Mouse (Mus musculus) embryonic facial prominence, embryonic 13.5 days (tissue): ENCODE data around the gene Cradd. TPM values are rescaled to one million over a fixed set of nuclear protein-coding genes. Genes with fewer than 3 reads are reported as not detected.

Source experiments
- ATAC-seq: fragments of 200-750 bp; cut with Nextera tagmentation; 2 replicates; pipeline ENCODE4 v1.8.0; 2017; ENCODE audit warnings: low read depth; ENCODE audit not compliant: insufficient number of reproducible peaks, insufficient read depth, low FRiP score, low TSS enrichment
- H3K27ac ChIP-seq: fragments of 300-500 bp; sonication (generic); 2 replicates; pipeline ENCODE4 v1.5.1; 2015; ENCODE audit warnings: moderate library complexity, mild to moderate bottlenecking, inconsistent platforms
- H3K27me3 ChIP-seq: fragments of 300-500 bp; sonication (generic); 2 replicates; pipeline ENCODE4 v1.6.1; 2015; ENCODE audit warnings: mild to moderate bottlenecking, inconsistent platforms
- H3K36me3 ChIP-seq: fragments of 300-500 bp; sonication (generic); 2 replicates; pipeline ENCODE4 v1.6.1; 2015; ENCODE audit warnings: mild to moderate bottlenecking, inconsistent platforms
- H3K4me1 ChIP-seq: fragments of 300-500 bp; sonication (generic); 2 replicates; pipeline ENCODE4 v1.6.1; 2015; ENCODE audit warnings: inconsistent platforms
- H3K4me2 ChIP-seq: fragments of 300-500 bp; sonication (generic); 2 replicates; pipeline ENCODE4 v1.6.1; 2015; ENCODE audit warnings: moderate library complexity, mild to moderate bottlenecking, inconsistent platforms
- H3K4me3 ChIP-seq: fragments of 300-500 bp; sonication (generic); 2 replicates; pipeline ENCODE4 v1.5.1; 2015; ENCODE audit warnings: mild to moderate bottlenecking, inconsistent platforms
- H3K9ac ChIP-seq: fragments of 300-500 bp; sonication (generic); 2 replicates; pipeline ENCODE4 v1.6.1; 2015; ENCODE audit warnings: mild to moderate bottlenecking, inconsistent platforms
- H3K9me3 ChIP-seq: fragments of 300-500 bp; sonication (generic); 2 replicates; pipeline ENCODE4 v1.6.1; 2016; ENCODE audit warnings: inconsistent platforms
- WGBS: fragments of 180-500 bp; shearing (Covaris S2); methylation state at CpG from one replicate; pipeline ENCODE4 v1.1.7; 2015; ENCODE audit warnings: mixed read lengths; 5-methylcytosine and 5-hydroxymethylcytosine counted together
- polyA plus RNA-seq: library from polyadenylated mRNA; unstranded; fragments of >200 nt; fragmentation: Nextera tagmentation; extraction: Ambion mirVana; gene quantifications from 2 replicates; pipeline ENCODE4 v1.2.1, GENCODE M21; 2015

The Cradd gene
- polyA plus RNA-seq, 1 experiment from 2014 or later, result 10.4 TPM

DNA sequence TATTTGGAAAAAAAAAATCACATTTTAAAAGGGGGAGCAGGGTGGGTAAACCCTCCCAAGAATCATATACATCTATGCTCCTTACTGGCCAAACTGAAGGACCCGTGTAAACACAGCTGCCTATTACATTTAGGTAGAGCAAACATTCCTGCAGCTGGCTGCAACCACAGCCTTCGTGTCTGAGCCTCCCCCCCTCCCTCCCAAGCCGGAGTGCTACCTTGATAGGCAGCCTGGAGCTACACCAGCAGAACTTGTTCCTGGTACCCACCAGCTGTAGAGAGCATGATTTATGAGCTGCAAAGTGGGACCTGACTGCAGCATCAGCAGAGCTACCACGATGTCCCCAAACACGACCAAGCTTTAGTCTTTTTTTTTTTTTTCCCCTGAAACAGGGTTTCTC is 9.9 kb downstream of the Cradd start:
- no peaks in the 10 kb centered on the region for H3K9me3 ChIP-seq
- H3K9ac ChIP-seq, result no peak overlapping the region
- peaks cover 15% of the 10 kb centered on the region for H3K4me1 ChIP-seq
- peak; percentile 57 for ATAC-seq
- no peak overlapping the region for H3K4me3 ChIP-seq
- no peaks in the 10 kb centered on the region for H3K36me3 ChIP-seq
- H3K4me2 ChIP-seq, result no peak overlapping the region
- WGBS, result 51% methylated on average over 5 of the region's 5 CpGs
- no peak overlapping the region for H3K27ac ChIP-seq
- no peaks in the 10 kb centered on the region for H3K27me3 ChIP-seq

DNA sequence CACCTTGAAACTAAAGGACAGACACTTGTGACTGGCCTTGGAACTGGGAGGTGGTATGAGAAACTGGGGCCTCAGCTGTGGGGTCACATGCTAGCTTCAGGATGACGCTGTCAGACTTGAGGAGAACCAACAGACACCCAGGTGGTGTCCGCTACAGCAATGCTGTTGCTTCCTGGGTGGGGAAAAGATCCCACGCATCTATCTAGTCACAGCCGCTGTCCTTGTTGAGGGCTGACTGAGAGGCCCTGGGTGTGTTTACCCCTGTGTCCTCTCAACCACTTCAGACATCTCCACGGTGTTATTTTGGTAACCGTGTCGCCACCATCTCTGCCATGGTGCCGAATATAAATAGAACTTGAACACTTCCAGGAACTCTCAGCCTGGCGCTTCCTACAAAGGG is 10.4 kb downstream of the Cradd start:
- Histone ChIP-seq H3K27ac (no peak overlapping the region), H3K4me3 (no peak overlapping the region), H3K36me3 (no peaks in the 10 kb centered on the region), H3K4me2 (no peak overlapping the region), H3K9me3 (no peaks in the 10 kb centered on the region), H3K27me3 (no peaks in the 10 kb centered on the region), H3K9ac (no peak overlapping the region), H3K4me1 (peaks cover 15% of the 10 kb centered on the region)
- ATAC-seq, result no peak
- 83% methylated on average over 9 of the region's 9 CpGs for WGBS

DNA sequence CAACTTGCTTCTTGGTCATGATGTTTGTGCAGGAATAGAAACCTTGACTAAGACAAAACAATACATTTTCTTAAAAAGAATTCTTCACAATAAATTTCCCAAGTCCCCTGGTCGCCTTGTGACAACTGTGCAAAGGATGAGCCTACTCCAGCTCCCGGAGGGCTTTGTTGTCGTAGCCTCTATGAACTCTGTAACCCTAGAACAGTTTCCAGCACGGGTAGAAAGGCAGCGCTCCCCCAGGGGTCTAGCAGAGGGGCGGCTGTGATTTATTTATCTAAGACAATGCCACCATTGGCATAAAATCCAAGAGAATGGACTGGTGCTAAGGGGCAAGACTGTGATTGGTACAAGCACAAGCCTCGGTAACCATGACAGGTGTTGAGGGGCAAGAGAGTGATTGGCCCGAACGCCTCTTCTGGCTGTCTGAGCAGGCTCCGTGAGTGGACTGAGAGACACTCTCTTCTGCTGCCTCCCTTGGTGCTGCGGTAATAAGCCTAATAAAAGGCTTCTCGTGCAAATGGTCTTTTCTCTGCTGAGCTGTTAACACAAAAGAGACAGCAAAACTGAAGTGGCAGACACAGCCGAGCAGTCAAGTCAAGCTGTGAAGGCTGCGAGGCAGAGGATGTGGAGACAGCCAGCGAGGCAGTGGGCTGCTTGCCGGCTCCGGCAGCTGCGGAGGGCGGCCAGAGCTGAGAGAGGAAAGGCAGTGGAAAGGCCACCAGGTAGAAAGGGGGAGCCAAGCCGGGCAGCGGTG is 13.1 kb downstream of the Cradd start:
- Histone ChIP-seq H3K4me1 (peaks cover 18% of the 10 kb centered on the region), H3K9ac (no peak overlapping the region), H3K4me2 (no peak overlapping the region), H3K9me3 (no peaks in the 10 kb centered on the region), H3K36me3 (no peaks in the 10 kb centered on the region), H3K27me3 (no peaks in the 10 kb centered on the region), H3K27ac (no peak overlapping the region), H3K4me3 (no peak overlapping the region)
- ATAC-seq, result no peak
- WGBS, result 26% methylated on average over 21 of the region's 21 CpGs

DNA sequence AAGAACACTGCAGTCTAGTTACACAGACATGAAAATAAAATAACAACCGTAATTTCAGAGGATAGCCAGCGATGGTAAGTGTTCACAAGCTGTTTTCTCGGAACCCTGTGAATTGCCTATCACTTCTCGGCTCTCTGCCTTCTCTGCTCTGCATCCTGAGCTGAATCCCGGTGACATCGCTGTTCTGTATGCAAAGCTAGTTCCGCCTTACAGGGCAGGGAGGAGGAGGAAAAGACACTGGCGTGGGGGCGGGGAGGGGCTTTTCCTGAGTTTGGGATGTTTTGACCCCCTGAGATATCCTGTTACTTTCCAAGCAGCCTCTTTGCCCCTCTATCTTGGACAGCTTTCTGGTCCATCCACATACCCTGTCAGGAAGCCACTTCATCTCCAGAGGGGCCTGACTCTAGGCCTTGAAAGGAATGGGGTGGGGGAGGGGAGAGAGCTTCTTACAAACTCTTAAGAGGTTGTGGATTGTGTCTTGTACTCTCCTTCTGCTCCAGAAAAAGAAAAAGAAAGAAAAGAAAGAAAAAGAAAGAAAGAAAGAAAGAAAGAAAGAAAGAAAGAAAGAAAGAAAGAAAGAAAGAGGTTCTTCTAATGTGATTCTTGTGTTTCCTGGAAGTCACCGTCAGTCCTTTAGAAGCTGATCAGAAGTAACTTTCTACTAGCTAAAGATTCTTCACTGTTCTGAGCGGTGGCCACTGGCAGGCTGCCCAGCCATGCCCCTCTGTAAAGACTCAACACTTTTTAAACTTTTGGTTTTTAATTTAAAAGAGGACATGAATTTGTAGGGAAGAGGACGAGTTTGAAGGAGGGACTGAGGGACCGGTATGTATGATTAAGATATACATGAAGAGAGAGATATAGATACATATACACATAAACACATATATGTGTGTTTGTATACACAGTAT is 14.3 kb downstream of the Cradd start:
- Histone ChIP-seq H3K4me3 (no peak overlapping the region), H3K27ac (no peak overlapping the region), H3K36me3 (no peaks in the 10 kb centered on the region), H3K4me1 (peaks cover 18% of the 10 kb centered on the region), H3K9ac (no peak overlapping the region), H3K4me2 (no peak overlapping the region), H3K27me3 (no peaks in the 10 kb centered on the region), H3K9me3 (no peaks in the 10 kb centered on the region)
- 46% methylated on average over 13 of the region's 13 CpGs for WGBS
- no peak for ATAC-seq

DNA sequence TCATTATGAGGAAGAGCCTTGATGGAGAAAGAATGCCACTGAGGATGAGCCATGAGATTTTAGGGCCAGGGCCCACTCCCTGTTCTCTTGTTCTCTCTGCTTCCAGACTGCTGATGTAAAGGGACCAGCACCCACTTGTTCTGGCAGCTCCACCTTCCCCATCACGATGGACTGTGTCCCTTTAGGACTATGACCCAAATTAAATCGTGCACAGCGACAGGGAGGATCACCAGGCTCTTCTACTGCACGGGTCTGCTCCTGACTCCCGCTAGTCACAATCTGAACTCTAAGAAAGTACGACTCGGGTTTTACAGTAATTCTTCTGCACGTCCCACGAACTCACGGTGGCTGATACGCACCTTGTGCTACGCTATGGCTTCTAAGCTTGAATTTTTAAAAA is 14.9 kb downstream of the Cradd start:
- H3K9me3 ChIP-seq, result no peaks in the 10 kb centered on the region
- H3K36me3 ChIP-seq, result no peaks in the 10 kb centered on the region
- no peak for ATAC-seq

DNA sequence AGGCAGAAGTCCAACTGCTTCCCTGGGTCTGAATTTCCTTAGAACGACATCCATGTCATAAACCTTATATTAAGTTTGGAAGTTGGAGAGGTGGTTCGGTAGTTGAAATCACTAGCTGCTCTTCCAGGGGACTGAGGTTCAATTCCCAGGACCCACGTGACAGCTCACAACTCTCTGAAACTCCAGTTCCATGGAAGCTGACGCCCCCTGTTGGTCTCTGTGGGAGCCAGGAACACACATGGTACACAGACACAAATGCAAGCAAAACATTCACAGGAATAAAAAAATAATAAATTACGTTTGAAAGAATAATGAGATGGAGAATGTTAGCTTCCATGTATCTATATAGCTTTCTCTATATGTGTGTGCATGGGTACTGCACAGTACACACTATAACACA is 16.0 kb downstream of the Cradd start:
- WGBS, result 89% methylated on average over 5 of the region's 5 CpGs
- H3K27ac ChIP-seq, result peak overlapping the region; percentile 72; the same call in 1 of the 2 replicates
- no peak for ATAC-seq

More for the DNA sequence above, 14.9 kb downstream of the Cradd start:
- H3K9ac ChIP-seq, result no peak overlapping the region
- no peak overlapping the region for H3K4me2 ChIP-seq
- peaks cover 24% of the 10 kb centered on the region for H3K4me1 ChIP-seq
- H3K27me3 ChIP-seq, result no peaks in the 10 kb centered on the region
- no peak overlapping the region for H3K27ac ChIP-seq
- no peak overlapping the region for H3K4me3 ChIP-seq
- WGBS, result 76% methylated on average over 12 of the region's 12 CpGs

DNA sequence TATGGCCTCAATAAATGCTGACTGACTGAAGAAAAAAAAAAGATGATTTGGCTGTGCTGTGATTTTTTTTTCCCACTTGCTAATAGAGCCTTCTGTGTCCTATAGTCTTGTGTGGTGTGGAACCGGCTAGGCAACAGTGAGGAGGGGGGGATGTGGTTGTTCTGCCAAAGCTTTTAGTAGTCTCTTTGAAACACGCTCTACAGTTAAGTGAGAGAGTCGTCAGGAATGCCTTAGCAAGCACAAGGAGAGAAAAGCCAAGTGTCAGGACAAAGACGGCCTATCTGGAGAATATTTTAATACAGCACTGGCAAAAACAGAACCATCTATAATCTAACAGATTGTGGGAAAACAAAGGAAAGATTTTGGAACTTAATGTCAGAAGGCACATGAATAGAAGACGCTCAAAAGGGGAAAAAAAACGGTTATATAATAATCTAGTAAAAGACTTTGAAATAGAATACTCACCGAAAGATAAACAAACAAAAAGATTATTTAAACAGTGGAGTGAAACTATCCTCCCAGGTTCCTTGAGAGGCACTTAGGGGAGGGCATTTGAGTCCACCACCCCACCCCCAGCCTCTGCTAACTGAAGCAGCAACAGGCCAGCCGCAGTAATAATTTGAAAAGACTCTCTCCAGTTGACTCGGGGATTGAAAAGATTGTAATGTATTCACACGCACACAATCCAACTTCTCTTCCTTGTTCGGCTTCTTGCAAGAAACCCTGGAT is 16.9 kb downstream of the Cradd start:
- 46% methylated on average over 11 of the region's 11 CpGs for WGBS

More for the DNA sequence above, 16.0 kb downstream of the Cradd start:
- Histone ChIP-seq H3K27me3 (no peaks in the 10 kb centered on the region), H3K4me1 (peaks cover 27% of the 10 kb centered on the region), H3K4me2 (no peak overlapping the region), H3K9me3 (no peaks in the 10 kb centered on the region), H3K4me3 (no peak overlapping the region), H3K36me3 (no peaks in the 10 kb centered on the region), H3K9ac (no peak overlapping the region)

DNA sequence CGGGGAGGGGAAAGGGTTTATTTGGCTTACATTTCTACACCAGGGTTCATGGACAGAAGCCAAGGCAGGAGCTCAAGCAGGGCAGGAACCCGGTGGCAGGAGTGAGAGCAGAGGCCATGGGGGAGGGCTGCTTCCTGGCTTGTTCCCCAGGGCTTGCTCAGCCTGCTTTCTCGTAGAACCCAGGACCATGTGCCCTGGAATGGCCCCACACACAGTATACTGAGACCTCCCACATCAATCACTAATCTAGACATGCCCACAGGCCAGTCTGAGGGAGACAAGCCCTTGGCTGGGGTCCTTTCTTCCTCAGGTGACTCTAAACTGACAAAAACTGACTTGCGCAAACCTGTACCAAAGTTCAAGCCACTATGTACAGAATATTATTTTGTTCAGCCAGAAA is 19.7 kb downstream of the Cradd start:
- no peak overlapping the region for H3K4me3 ChIP-seq
- no peak for ATAC-seq
- WGBS, result 27% methylated on average over 4 of the region's 4 CpGs
- no peak overlapping the region for H3K4me2 ChIP-seq
- peaks cover 19% of the 10 kb centered on the region for H3K4me1 ChIP-seq
- no peaks in the 10 kb centered on the region for H3K27me3 ChIP-seq
- 0 out of 2 replicates have a peak overlapping the region, but pooled peaks have one; percentile 7 for H3K27ac ChIP-seq
- no peak overlapping the region for H3K9ac ChIP-seq
- no peaks in the 10 kb centered on the region for H3K36me3 ChIP-seq
- no peaks in the 10 kb centered on the region for H3K9me3 ChIP-seq

More for the DNA sequence above, 16.9 kb downstream of the Cradd start:
- Histone ChIP-seq H3K4me3 (no peak overlapping the region), H3K4me2 (no peak overlapping the region), H3K9me3 (no peaks in the 10 kb centered on the region), H3K4me1 (peaks cover 27% of the 10 kb centered on the region), H3K27me3 (no peaks in the 10 kb centered on the region), H3K9ac (no peak overlapping the region), H3K27ac (peak overlapping the region; percentile 72), H3K36me3 (no peaks in the 10 kb centered on the region)
- ATAC-seq, result no peak

DNA sequence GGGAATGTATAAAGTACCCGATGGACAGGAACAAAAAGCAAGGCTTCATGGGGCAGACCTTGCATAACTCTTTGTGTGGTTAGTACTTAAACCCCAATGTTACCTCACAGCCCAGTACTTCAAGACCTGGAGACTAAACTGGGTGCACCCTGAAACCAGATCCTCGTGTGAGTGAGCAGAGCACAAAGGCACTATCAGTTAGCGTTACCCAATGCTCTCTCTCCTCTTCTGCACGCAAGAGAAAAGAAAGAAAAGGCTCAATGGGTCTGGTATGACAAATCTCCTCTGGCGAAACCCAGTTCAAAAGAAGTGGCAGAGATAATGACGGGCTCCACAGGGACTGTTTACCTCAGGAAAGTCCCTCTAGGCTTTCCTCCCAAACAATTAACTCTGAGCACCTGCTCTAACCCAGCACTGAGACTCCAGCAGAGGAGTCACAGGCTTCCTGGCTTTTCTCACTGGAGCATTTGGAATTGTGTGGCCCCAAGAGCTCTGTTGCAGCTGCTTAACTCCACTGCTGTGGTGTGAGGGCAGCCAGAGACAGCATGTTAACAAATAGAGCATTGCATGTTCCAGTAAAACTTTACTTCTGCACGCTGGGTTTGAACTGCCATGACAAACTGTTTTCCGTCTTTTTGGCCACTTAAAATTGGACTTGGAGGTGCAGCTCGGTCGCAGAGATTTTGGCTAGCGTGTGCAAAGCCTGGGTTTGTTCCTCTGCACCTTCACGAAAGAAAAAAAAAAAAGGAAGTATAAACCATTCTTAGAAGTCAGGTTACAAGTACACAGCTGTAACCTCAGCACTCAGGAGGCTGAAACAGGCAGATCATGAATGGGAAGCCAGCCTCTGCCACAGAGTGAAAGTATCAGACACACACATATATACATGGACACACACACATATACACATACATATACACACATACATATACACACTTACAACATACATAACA is 21.4 kb downstream of the Cradd start:
- no peak for ATAC-seq
- Histone ChIP-seq H3K4me1 (peaks cover 23% of the 10 kb centered on the region), H3K4me3 (no peak overlapping the region), H3K27me3 (no peaks in the 10 kb centered on the region), H3K9me3 (no peaks in the 10 kb centered on the region), H3K9ac (no peak overlapping the region), H3K4me2 (no peak overlapping the region), H3K36me3 (no peaks in the 10 kb centered on the region), H3K27ac (no peak overlapping the region)
- 51% methylated on average over 12 of the region's 12 CpGs for WGBS

DNA sequence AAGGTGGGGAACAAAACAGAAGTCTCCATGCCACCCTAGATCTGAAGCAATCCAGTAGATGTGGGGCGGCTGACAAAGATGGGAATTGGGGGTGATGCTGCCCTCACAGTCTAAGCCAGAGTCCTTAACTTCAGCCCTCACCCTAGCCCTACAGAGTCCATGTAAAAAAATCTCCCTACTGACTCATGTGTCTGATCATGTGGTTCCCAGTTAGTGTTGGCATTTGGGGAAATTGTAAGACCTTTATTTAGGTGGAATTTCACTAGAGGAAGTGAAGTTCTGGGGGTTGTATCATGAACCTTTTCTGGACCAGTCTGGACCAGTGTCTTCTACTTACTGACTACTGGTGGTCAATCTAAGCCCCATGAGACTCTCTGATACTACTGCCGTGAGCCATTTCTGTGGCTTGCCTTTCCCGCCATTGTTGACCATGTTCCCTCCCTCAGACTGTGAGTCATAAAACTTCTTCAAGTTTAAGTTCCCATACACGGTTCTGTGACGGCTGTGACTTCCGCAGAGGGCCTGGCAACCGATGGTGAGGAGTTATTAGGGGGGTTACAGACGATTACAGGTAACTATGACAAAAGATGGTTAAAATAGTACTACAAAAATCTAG is 23.6 kb downstream of the Cradd start:
- H3K36me3 ChIP-seq, result no peaks in the 10 kb centered on the region
- no peak overlapping the region for H3K9ac ChIP-seq
- 87% methylated on average over 8 of the region's 8 CpGs for WGBS
- no peak overlapping the region for H3K4me3 ChIP-seq
- peaks cover 30% of the 10 kb centered on the region for H3K4me1 ChIP-seq
- no peaks in the 10 kb centered on the region for H3K9me3 ChIP-seq
- ATAC-seq, result no peak
- no peak overlapping the region for H3K27ac ChIP-seq
- H3K27me3 ChIP-seq, result no peaks in the 10 kb centered on the region
- no peak overlapping the region for H3K4me2 ChIP-seq
